Mouse (Mus musculus) T-helper 17 cell (primary cell): ENCODE measurements around the gene Dennd4c.

ENCODE experiments used
- in situ Hi-C, 2 experiments: fragments of 300-600 bp; cut with MboI, MseI; formaldehyde crosslinking; loops; 1 replicate in 1 of 2; 2 replicates in 1 of 2; pipeline ENCODE4 v1.15.1; 2025; ENCODE audit warnings: high pct_unique_total_duplicates in 2 of 2

Gene Dennd4c

GRCm38 (mm10) chr4:86764307-86764706, 16.0 kb downstream of the Dennd4c start:
- in situ Hi-C loops = loop anchor here in 1 of 2 experiments (5.0 kb wide), 1 partner anchor 33 kb away; no protein-coding TSS in a partner anchor

- in situ Hi-C loops = no loop called here
Measured at GRCm38 (mm10) chr4:86777587-86777986, 29.2 kb downstream of the Dennd4c start.

GRCm38 (mm10) chr4:86810604-86811003, 62.2 kb downstream of the Dennd4c start:
- in situ Hi-C loops = loop anchor here in 1 of 2 experiments (5.0 kb wide), 1 partner anchor 332 kb away; no protein-coding TSS in a partner anchor

- in situ Hi-C loops = loop anchor here in 1 of 2 experiments (5.0 kb wide), 1 partner anchor 327 kb away; no protein-coding TSS in a partner anchor
Measured at GRCm38 (mm10) chr4:86814850-86815249, 66.5 kb downstream of the Dennd4c start.

GRCm38 (mm10) chr4:86823169-86823568, 74.8 kb downstream of the Dennd4c start:
- in situ Hi-C loops = loop anchor here in 1 of 2 experiments (5.0 kb wide), 1 partner anchor 86 kb away; no protein-coding TSS in a partner anchor

GRCm38 (mm10) chr4:86825143-86825542, 76.8 kb downstream of the Dennd4c start:
- in situ Hi-C loops = no loop called here

GRCm38 (mm10) chr4:86831896-86832295, 83.5 kb downstream of the Dennd4c start:
- in situ Hi-C loops = no loop called here

GRCm38 (mm10) chr4:86841141-86841540, 92.8 kb downstream of the Dennd4c start:
- in situ Hi-C loops = loop anchor here in 1 of 2 experiments (10.0 kb wide), 1 partner anchor 266 kb away; the partner anchor contains the start of gene Rraga

- in situ Hi-C loops = loop anchor here in 1 of 2 experiments (10.0 kb wide), 1 partner anchor 271 kb away; the partner anchor contains the start of gene Rraga
Measured at GRCm38 (mm10) chr4:86845384-86845783, 97.0 kb downstream of the Dennd4c start.

GRCm38 (mm10) chr4:86847246-86847645, 98.9 kb downstream of the Dennd4c start:
- in situ Hi-C loops = loop anchor here in 1 of 2 experiments (10.0 kb wide), 1 partner anchor 272 kb away; the partner anchor contains the start of gene Rraga

GRCm38 (mm10) chr4:86851331-86851730, 103.0 kb downstream of the Dennd4c start:
- in situ Hi-C loops = no loop called here

GRCm38 (mm10) chr4:86852018-86852417, 103.7 kb downstream of the Dennd4c start:
- in situ Hi-C loops = no loop called here

GRCm38 (mm10) chr4:86852813-86853590, 104.6 kb downstream of the Dennd4c start:
- in situ Hi-C loops = no loop called here

- in situ Hi-C loops = no loop called here
Measured at GRCm38 (mm10) chr4:86856304-86857112, 108.2 kb downstream of the Dennd4c start.

GRCm38 (mm10) chr4:86857113-86858069, 109.0 kb downstream of the Dennd4c start, which contains the start of gene Rps6:
TSS of gene Rps6 (minus strand) at chr4:86857412.
- in situ Hi-C loops = no loop called here

GRCm38 (mm10) chr4:86858070-86858440, 109.7 kb downstream of the Dennd4c start:
- in situ Hi-C loops = no loop called here

GRCm38 (mm10) chr4:86864087-86864486, 115.7 kb downstream of the Dennd4c start:
- in situ Hi-C loops = no loop called here

- in situ Hi-C loops = no loop called here
Measured at GRCm38 (mm10) chr4:86871988-86872387, 123.6 kb downstream of the Dennd4c start.

- in situ Hi-C loops = no loop called here
Measured at GRCm38 (mm10) chr4:86873072-86873471, 124.7 kb downstream of the Dennd4c start.

GRCm38 (mm10) chr4:86874146-86874847, 125.9 kb downstream of the Dennd4c start, which contains the start of gene Acer2:
TSS of gene Acer2 (plus strand) at chr4:86874396.
- in situ Hi-C loops = no loop called here
